Mouse (Mus musculus): ENCODE measurements at regions not wholly inside any gene's neighbourhood (a gene's known extent, or its start where the extent isn't known, plus 50 kb on each side); places are given as distances from the start of the nearest gene placed in this dataset.
"Not testable (repeated sequence)": the region's sequence is repeated elsewhere in the genome, so short reads cannot be mapped to it uniquely, and the experiment has no call there.

DNA sequence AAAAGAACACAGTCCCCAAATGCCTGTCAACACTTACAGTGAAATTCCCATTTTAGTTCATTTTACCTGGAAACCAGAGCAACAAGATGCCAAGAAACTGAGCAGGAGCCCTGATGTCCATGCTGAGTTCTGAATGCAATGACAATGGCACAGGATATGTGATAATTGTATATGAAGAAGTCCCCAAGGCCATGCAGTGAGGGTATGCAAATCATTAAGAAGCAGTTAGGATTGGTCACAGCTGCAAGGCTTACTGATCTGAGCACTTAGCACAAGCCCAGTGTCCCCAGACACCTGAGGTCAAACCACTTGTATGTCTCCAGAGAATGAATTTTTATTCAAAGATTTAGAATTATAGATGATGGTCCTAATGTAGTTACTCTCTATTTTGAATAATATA lies 419.0 kb upstream of the Tacstd2 start:
- not testable (repeated sequence) for DNase-seq

DNA sequence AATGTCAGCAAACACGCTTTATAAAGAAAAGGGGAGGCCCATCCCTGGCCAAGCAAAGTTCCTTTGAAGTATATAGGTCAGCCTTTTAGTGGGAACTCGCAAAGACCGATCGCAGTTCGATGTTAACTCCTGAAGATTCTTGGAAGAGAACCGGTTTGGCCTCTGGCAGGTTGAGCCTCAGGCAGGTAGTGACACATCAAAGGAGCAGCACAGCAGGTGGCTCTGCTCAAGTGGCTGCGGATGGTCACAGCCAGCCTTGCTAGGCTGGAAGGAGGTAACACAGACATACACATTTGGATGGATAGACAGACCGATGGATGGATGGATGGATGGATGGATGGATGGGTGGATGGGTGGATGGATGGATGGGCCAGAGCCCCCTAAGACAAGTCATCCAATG lies 395.9 kb upstream of the Tacstd2 start:
- not testable (repeated sequence) for DNase-seq

DNA sequence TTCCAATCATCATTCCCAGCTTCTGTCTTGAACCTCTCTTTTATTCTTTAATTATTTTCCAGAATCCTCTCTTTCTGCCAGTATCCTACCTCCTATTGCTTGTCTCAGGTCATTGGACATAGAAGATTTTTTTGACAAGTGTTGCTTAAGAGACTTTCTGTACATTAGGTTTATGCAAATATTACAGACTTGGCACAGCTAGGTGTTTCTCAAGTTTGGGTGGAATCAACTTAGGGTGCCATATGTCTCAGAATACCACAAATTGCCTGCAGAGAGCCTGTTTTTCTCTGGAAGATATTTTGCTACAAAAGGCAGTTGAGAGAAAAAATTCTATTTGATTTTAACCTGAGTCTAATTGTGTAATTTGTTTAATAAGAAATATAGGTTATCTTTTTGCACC lies 386.9 kb upstream of the Tacstd2 start:
- no peak for DNase-seq

DNA sequence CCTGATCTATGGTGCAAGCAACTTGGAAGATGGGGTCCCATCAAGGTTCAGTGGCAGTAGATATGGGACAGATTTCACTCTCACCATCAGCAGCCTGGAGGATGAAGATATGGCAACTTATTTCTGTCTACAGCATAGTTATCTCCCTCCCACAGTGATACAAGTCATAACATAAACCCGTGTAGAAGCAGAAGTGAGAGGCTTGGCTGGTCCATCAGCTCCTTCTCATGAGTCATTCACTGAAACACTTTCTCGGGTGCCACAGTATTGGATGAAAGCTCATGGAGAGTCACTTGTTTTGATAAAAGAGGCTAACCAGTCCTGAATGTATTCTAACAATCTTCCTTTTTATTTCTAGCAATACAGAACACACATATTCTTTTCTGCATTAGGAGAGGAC lies 378.3 kb upstream of the Tacstd2 start:
- DNase-seq = no peak

DNA sequence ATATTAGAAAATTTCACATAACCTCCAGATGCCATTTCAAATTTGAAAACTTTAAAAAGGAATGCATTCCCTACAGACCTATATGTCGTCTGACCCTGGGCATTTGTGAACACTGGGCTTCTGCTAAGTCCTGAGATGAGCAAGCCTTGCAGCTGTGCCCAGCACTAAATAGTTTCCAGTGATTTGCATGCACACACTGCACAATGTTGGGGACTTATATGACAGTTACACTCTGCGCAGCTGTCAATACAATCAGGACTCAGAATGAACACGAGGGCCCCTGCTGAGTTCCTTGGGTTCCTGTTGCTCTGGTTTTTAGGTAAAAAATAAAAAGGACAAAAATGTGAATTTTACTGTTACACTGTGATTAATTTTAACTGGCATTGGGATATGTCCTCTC lies 377.7 kb upstream of the Tacstd2 start:
- DNase-seq = no peak

DNA sequence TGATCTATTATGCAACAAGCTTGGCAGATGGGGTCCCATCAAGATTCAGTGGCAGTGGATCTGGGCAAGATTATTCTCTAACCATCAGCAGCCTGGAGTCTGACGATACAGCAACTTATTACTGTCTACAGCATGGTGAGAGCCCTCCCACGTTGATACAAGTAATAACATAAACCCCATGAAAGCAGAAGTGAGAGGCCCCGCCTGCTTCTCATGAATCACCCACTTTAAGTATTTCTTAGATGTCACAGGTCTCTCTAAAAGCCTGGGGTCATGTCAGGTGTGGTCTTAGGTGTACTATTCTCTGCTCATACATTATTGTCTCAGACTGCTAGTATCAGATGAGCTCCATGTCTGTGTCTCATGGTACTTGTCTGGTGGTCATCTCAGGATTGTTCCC lies 360.9 kb upstream of the Tacstd2 start:
- DNase-seq = no peak

DNA sequence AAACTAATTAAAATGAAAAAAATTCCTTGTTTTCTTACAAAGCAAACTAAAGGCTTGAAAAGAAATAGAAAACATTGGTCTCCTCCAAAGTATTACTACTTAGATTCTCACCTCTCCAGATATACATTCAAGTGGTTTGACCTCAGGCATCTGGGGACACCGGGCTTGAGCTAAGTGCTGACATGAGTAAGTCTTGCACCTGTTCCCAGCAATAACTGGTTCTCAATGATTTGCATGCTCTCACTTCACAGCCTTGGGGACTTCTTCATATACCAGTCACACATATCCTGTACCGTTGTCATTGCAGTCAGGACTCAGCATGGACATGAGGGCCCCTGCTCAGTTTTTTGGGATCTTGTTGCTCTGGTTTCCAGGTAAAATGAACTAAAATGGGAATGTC lies 360.3 kb upstream of the Tacstd2 start:
- DNase-seq = no peak

DNA sequence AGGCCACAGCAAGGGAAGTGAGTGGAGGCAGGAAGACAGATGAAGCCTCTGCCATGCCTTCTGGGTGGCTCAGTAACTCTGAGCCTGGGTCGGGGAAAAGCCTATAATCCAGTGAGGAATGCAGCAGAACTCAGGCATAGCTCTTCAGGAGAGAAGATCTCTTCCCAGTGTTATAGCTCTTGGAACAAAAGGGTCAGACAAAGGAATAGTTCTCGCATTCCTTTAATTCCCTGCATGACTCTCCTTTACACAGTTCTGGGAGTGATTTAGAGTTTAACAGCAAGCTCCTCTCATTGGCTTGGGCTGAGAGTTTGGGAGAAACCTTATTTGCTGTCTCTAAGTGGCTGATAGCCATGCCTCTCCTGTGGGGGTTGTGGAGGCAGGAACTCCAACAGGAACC lies 352.0 kb upstream of the Tacstd2 start:
- no peak for DNase-seq

DNA sequence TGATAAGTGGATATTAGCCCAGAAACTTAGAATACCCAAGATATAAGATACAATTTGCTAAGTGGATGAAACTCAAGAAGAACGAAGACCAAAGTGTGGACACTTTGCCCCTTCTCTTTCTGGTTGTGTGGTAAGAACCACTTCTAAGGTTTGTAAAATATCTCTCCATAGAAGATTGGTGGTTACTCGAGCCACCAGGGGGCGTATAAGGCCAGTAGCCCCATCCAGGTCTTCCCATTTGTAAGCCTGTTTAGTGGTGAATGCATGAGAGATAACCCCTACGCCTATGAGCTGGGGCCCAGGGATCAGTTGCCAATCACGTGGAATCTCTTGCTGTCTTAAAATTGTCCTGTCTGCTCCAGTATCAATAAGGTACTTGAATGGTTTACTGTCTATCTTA lies 349.3 kb upstream of the Tacstd2 start:
- DNase-seq = no peak

DNA sequence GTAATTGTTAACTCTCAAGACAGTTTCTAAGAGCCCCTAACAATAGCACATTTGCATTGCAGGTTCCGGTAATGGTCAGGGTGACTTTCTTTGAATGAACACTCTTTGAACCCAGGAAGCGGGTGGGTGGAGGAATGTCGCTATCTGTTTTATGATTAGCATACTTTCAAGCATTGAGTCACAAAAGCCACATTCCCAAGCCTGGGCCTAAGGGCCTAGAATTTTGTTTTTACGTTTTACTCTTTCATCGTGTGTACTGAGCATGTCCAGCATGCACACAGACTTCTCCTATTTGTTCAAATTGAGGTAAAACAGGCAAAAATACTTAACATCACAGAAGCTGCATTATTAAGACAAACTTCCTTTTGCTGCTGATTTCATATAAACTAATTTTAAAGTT lies 345.9 kb upstream of the Tacstd2 start:
- not testable (repeated sequence) for DNase-seq

DNA sequence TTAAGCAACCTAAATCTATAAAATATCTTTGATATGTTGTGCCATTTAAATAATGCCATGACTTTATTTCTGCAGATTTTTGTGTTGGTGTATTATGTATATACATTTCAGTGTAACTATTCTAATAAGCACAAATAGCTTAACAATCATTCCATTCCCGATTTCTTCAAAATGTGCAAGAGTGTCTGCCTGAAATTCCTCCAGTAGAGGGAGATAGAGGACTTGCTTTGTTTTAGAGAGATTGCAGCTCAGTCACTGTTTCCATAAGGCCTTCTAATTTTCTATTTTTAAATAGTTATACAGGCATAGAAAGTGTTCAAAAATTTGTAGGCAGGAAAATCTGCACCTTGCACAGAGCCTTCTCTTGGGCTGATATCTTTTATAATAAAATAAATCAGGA lies 322.3 kb upstream of the Tacstd2 start:
- DNase-seq = not testable (repeated sequence)

DNA sequence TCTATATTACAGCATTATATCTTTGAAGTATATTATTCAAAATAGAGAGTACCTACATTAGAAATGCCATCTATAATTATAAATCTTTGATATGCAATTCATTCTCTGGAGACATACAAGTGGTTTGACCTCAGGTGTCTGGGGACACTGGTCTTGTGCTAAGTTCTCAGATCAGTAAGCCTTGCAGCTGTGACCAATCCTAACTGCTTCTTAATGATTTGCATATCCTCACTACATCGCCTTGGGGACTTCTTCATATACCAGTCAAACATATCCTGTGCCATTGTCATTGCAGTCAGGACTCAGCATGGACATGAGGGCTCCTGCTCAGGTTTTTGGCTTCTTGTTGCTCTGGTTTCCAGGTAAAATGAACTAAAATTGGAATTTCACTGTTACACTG lies 303.9 kb upstream of the Tacstd2 start:
- not testable (repeated sequence) for DNase-seq

DNA sequence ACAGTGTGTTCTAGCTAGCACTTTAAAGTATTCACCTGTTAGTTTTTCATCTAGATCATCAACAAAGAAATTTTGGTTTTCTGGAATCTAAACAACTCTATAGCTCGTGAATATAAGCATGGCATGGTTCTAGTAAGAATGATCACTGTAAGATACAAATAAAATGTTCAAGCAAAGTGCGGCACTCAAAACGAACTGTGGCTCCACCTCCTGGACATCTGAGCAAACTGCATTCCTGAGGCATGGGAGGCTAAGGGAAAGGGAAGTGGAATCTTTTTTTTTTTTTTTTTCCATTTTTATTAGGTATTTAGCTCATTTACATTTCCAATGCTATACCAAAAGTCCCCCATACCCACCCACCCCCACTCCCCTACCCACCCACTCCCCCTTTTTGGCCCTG lies 276.9 kb upstream of the Tacstd2 start:
- peak; percentile 1 to 7 for DNase-seq

DNA sequence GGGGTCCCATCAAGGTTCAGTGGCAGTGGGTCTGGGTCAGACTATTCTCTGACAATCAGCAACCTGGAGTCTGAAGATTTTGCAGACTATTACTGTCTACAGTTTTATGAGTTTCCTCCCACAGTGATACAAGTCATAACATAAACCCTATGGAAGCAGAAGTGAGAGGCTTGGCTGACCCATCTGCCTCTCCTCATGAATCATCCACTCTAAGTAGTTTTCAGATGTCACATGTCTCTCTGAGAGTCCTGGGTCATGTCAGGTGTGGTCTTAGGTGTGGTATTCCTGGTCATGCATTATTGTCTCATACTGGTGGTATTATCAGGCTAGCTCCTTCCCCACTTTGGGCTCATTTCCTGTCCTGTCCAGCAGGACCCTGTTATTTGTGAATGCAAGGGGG lies 255.8 kb upstream of the Tacstd2 start:
- DNase-seq = no peak

DNA sequence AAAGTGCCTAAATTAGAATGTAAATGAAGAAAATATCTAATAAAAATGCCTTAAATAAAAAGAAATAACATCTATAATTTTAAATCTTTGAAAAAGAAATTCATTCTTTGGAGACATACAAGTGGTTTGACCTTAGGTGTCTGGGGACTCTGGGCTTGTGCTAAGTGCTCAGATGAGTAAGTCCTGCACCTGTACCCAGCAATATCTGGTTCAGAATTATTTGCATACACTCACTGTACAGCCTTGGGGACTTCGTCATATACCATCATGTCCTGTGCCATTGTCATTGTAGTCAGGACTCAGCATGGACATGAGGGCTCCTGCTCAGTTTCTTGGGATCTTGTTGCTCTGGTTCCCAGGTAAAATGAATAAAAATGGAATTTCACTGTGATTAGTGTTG lies 255.1 kb upstream of the Tacstd2 start:
- no peak for DNase-seq

DNA sequence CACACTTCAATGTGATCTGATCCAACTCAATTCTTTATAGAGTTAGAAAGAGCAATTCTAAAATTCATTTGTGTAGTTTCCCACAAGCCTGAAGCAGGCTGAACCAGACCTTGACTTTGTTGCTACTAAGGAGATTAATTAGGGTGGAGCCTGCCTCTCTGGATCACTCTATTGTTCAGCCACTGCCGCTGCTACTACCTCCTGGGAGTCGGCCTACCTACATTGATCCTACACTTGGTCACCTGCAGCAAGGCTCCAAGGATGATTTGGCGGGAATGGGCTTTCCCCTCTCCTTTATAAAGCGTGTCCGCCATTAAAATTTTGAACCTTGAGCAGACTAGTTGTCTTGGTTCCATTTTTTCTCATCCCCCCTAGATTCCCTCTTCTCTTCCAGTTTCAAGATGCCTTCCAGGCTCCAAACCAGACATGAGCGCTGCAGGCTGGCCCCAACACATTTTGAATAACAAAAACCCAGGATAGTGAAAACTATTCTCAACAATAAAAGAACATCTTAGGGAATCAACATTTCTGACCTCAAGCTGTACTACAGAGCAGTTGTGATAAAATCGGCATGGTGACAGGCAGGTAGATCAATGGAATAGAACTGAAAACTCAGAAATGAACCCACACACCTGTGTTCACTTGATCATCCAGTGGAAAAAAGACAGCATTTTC lies 251.6 kb upstream of the Tacstd2 start:
- no peak for DNase-seq

DNA sequence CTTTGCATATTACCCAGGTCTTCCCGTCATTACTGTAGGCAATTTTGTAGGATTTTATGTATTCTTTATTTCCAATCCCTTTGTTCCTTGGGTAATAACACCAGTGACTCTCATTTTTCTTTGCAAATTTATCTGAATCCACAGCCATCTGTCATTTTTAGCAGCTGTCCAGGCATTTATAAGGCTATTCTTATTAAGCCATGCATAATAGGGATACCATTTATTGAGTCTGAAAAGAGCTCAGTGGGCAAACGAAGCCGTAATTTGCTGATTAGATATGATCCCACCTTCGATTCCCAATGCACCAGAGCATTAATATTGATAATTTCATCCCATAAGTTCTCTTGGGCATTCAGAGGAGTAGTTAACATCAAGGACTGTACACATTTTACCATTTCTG lies 243.3 kb upstream of the Tacstd2 start:
- no peak for DNase-seq

DNA sequence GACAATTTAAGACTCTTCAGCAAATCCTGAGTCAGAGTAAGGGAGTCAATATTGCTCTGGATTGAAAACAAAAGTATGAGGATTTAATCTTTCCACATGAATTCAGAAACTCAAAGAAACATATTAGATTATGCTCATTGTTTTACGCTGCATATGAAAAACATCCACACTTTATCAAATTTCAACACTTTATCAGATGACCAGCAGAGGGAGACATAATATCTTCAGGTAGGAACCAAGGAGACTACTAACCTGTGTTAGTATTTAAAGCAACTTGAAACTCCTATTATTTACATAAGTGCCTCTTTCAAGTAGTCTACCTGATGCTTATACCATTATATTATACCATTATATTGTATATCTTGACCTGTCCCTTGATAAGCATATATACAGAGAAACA lies 218.5 kb upstream of the Tacstd2 start:
- DNase-seq = not testable (repeated sequence)

DNA sequence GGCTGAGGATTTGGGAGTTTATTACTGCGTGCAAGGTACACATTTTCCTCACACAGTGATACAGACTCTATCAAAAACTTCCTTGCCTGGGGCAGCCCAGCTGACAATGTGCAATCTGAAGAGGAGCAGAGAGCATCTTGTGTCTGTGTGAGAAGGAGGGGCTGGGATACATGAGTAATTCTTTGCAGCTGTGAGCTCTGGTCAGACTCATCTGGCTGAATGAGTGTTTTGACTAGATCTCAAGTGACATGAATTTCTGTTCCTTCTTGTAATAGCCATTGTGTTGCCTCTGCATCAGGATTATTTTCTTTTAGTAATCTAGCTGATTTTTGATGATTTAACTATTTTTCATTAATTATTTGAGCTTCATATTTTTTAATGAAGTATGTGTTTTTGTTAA lies 190.0 kb upstream of the Tacstd2 start:
- no peak for DNase-seq

DNA sequence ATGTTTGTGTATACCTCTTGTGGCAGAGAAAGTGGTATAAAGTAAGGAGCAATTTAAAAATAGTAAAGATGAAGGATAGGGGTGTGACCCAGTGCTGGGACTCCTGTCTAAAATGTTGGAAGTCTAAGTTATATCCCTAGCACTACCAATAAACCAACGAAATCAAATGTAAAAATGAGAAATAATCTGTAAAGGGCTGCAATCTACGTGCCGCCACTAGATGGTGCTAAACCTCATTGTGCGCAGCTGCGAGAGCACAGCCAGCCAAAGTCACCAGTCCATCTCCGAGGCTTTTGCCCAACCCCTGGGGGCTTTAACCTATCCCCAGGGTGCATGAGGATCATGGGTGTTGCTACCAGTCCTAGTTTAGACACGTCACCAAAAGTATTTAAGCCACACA lies 163.4 kb upstream of the Tacstd2 start:
- peak in 1 of 2 experiments; percentile 5 for DNase-seq

DNA sequence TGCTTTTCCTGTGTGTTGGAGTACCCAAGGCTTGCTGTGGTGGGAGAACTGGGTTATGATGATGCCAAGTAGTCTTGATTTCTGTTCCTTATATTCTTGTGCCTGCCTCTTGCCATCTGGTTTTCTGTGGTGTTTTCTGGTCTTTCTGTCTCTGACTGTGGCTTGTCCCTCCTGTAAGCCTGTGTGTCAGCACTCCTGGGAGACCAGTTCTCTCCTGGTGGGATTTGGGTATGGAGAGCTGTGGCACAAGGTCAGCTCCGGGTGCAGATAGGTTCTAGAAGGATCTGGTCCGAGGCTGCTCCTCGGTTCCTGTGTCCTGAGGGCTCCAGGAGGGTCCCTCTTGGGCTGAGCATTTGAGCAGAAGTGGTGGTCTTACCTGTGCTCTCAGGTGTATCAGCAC lies 155.4 kb upstream of the Tacstd2 start:
- DNase-seq = not testable (repeated sequence)

DNA sequence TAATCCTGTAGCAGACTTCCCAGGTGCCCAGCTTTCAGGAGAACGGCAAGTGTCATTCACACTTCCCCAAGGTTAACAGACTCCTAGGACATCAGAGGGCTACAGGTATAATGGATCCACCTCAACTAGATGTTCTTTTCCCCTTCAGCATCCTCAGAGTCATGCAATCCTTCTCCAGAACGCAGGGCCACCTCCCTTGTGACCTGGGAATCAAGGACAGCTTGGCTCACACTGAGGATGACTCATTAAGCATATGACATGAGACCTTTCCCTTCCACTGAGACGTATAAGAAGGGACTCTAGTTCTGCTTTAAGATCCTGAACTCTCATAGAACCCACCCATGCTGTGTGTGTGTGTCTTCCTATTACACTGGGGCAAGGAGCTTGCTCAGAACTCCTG lies 147.5 kb upstream of the Tacstd2 start:
- not testable (repeated sequence) for DNase-seq

DNA sequence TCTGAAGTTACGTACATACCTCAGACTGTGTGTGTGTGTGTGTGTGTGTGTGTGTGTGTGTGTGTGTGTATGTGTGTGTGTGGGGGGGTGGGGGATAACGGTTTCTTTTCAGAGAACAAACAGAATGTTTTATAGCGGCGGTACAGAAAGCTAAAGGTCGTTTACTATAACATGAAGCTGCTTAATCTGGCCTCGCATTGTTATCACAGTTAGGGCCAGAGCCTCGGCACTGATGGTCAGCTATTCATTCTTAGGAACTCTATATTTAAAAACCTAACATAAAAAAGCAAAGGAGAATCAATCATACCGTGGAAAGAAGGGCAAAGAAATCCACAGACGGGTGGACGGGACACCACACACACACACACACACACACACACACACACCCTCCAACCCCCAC lies 146.0 kb upstream of the Tacstd2 start:
- not testable (repeated sequence) for DNase-seq

DNA sequence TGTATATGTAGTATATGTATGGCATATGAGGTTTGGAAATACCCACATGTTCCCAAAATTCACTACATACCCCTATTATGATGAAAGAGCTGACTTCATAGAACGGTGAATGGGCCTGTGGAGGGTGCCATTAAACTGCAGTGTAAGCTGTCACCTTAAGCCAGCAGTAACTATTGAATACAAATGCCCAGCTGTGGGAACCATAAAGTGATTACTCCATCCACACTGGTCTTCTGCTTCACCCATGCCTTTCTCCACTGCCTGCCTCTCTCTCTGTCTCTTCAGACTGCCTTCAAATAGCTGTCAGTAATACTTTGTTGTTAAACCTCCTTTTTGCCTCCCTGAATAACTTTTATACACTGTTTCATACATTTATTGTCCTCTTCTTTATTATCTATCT lies 143.5 kb upstream of the Tacstd2 start:
- DNase-seq = not testable (repeated sequence)

DNA sequence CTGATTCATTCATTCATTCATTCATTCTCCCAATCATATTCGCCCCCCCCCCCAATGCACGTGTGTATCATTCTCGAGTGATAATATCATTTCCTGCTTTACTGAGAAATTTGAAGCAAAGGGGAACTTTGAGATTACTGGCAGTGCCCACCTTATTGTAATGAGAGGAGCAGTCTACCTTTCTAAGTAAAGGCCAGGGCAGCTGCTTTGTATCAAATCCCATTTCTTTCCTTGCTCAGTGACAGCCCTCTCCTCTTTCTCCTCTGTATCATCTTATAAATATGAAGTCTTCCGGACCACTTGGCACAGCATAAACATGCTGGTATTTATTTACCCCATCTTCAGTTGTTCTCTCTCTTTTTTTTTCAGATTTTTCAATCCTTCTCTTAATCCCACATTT lies 139.1 kb upstream of the Tacstd2 start:
- DNase-seq = not testable (repeated sequence)
